Comparison of ENCODE assay signal across 12 mouse cellular contexts in the genomic region with DNA sequence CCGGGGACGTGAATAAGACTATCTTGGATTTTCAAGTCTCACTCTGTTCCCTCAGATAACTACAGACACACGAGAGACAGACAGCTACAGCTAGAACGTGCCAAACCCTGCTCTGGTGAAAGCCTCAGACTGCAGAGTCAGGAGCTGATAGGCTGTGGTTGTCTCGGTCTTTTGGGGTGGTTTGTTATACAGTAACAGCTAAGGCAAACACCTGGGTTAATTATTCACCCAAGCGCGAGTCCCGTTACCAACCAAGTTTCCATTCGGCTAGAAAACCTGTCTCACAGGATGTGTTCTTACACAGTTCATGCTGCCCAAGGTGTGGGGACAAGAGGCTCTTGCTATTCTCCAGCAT.
DNase-seq lines count a peak whose midpoint lies in the region; ATAC-seq lines count a peak whose summit lies in the region.
"Had no signal": no experiment of that assay in that cellular context is flagged by ENCODE, and none has a peak within 500 bp of the region (broad histone marks: within the 10 kb centered on the region; RNA-seq: fewer than 3 reads in every experiment).

No protein-coding gene starts in this region.

- H3K9me3 ChIP-seq in embryonic facial prominence, embryonic 14.5 days (ENCODE audit: control insufficient read depth, low read length), result no peaks in the 10 kb centered on the region
- H3K9me3 ChIP-seq in embryonic facial prominence, embryonic 10.5 days, result no peaks in the 10 kb centered on the region
- H3K9me3 ChIP-seq: limb, embryonic 13.5 days; neural tube, embryonic 12.5 days had no signal

- no peaks in the 10 kb centered on the region for H3K4me1 ChIP-seq in embryonic facial prominence, embryonic 14.5 days (ENCODE audit: control insufficient read depth, insufficient read depth, low read length)
- H3K4me1 ChIP-seq in embryonic facial prominence, embryonic 10.5 days, result no peaks in the 10 kb centered on the region
- H3K4me1 ChIP-seq: neural tube, embryonic 12.5 days had no signal

- no peak for DNase-seq in embryonic facial prominence, embryonic 14.5 days (ENCODE audit: low spot score)
- DNase-seq in embryonic facial prominence, embryonic 10.5 days (ENCODE audit: low spot score), result no peak
- DNase-seq in large intestine, adult 2 months (ENCODE audit: low read depth, low spot score), result peak; percentile 47
- peak; percentile 65 for DNase-seq in lung, postnatal 36 days
- no peak for DNase-seq in cerebellum, adult 9-10 months
- no peak for DNase-seq in spleen, postnatal 10 days (ENCODE audit: low spot score in 2 of 2)
- DNase-seq in layer of hippocampus, adult 18-20 months (ENCODE audit: low spot score in 2 of 2), result no peak
- DNase-seq: cerebellum, postnatal 14 days had no signal

- 65% methylated on average over 9 of the region's 9 CpGs for WGBS in embryonic facial prominence, embryonic 14.5 days
- 73% methylated on average over 9 of the region's 9 CpGs for WGBS in embryonic facial prominence, embryonic 10.5 days
- 30% methylated on average over 9 of the region's 9 CpGs for WGBS in large intestine, adult 2 months

- H3K9ac ChIP-seq in embryonic facial prominence, embryonic 14.5 days (ENCODE audit: low read depth, low read length), result no peak overlapping the region
- H3K9ac ChIP-seq: limb, embryonic 13.5 days; neural tube, embryonic 12.5 days had no signal

- ATAC-seq in embryonic facial prominence, embryonic 14.5 days (ENCODE audit: low read depth), result peak; percentile 62; the same call in 1 of the 2 replicates
- ATAC-seq in granulocyte monocyte progenitor cell, adult 5-6 weeks (replicated peaks; ENCODE audit: poor library complexity, severe bottlenecking), result 0 out of 2 replicates have a peak, but pooled peaks have one; percentile 12
- ATAC-seq: forebrain, embryonic 14.5 days had no signal

- H3K4me2 ChIP-seq in embryonic facial prominence, embryonic 14.5 days (ENCODE audit: low read depth, low read length), result no peak overlapping the region
- H3K4me2 ChIP-seq: limb, embryonic 13.5 days; neural tube, embryonic 12.5 days had no signal

- no peak overlapping the region for H3K27ac ChIP-seq in embryonic facial prominence, embryonic 14.5 days (replicated peaks; ENCODE audit: low read depth, low read length)
- H3K27ac ChIP-seq in embryonic facial prominence, embryonic 10.5 days (replicated peaks), result no peak overlapping the region
- H3K27ac ChIP-seq: limb, embryonic 13.5 days; neural tube, embryonic 12.5 days had no signal

- no peak overlapping the region for H3K4me3 ChIP-seq in embryonic facial prominence, embryonic 14.5 days (ENCODE audit: low read depth, low read length)
- H3K4me3 ChIP-seq in embryonic facial prominence, embryonic 10.5 days, result no peak overlapping the region
- H3K4me3 ChIP-seq: limb, embryonic 13.5 days; neural tube, embryonic 12.5 days had no signal

- H3K36me3 ChIP-seq in embryonic facial prominence, embryonic 14.5 days (ENCODE audit: control insufficient read depth, insufficient read depth, low read length), result no peaks in the 10 kb centered on the region
- H3K36me3 ChIP-seq in embryonic facial prominence, embryonic 10.5 days (replicated peaks), result no peaks in the 10 kb centered on the region
- H3K36me3 ChIP-seq: limb, embryonic 13.5 days; neural tube, embryonic 12.5 days had no signal

- H3K27me3 ChIP-seq in embryonic facial prominence, embryonic 14.5 days (replicated peaks; ENCODE audit: control insufficient read depth, insufficient read depth, low read length), result no peaks in the 10 kb centered on the region
- H3K27me3 ChIP-seq in embryonic facial prominence, embryonic 10.5 days (replicated peaks; ENCODE audit: low read depth, poor library complexity, severe bottlenecking), result no peaks in the 10 kb centered on the region
- H3K27me3 ChIP-seq: limb, embryonic 13.5 days; neural tube, embryonic 12.5 days had no signal

Comparison
In these comparisons a context has a peak if more than half of its experiments do, and no peak if none do; other contexts are left out.
1. DNase-seq: peak in large intestine, adult 2 months (single experiment) and lung, postnatal 36 days (single experiment); none in embryonic facial prominence, embryonic 14.5 days (single experiment), embryonic facial prominence, embryonic 10.5 days (single experiment), cerebellum, adult 9-10 months (single experiment), spleen, postnatal 10 days (0 of 2) and layer of hippocampus, adult 18-20 months (0 of 2).